Mouse (Mus musculus): ENCODE data around the gene Rhox3a.
"Not testable (repeated sequence)": the region's sequence is repeated elsewhere in the genome, so short reads cannot be mapped to it uniquely, and the experiment has no call there.

The Rhox3a gene

GRCm38 (mm10) chrX:37249619-37250018 lies at the start of gene Rhox3a:
TSS of gene Rhox3a (plus strand) at chrX:37249919.
- DNase-seq (ENCODE audit: extremely low read depth, low read depth), result not testable (repeated sequence)

GRCm38 (mm10) chrX:37210941-37211340 lies 38.8 kb upstream of the Rhox3a start, which contains the start of gene Gm9:
TSS of gene Gm9 (minus strand) at chrX:37211041.
- no peak for DNase-seq (ENCODE audit: extremely low read depth, low read depth)

GRCm38 (mm10) chrX:37222158-37222557 lies 27.6 kb upstream of the Rhox3a start, which contains the start of gene Rhox1:
TSS of gene Rhox1 (minus strand) at chrX:37222258.
- DNase-seq (ENCODE audit: extremely low read depth, low read depth), result not testable (repeated sequence)

- DNase-seq (ENCODE audit: extremely low read depth, low read depth), result not testable (repeated sequence)
Observed at GRCm38 (mm10) chrX:37244676-37245075, 5.0 kb upstream of the Rhox3a start, which contains the start of gene Rhox2a. TSS of gene Rhox2a (plus strand) at chrX:37244976.

- not testable (repeated sequence) for DNase-seq (ENCODE audit: extremely low read depth, low read depth)
Observed at GRCm38 (mm10) chrX:37265038-37265437, 15.3 kb downstream of the Rhox3a start, which contains the start of gene Rhox4a. TSS of gene Rhox4a (plus strand) at chrX:37265338.

Measured in MEL-GATA-1-ER (cell line).